Mouse (Mus musculus): ENCODE results near the gene Dynlt1b. TPM values are rescaled to one million over a fixed set of nuclear protein-coding genes. Genes with fewer than 3 reads are reported as not detected.
"Not testable (repeated sequence)": the region's sequence is repeated elsewhere in the genome, so short reads cannot be mapped to it uniquely, and the experiment has no call there.

Gene Dynlt1b
- polyA plus RNA-seq, 1 experiment, result 232 TPM

GRCm38 (mm10) chr17:6448293-6448692, 18.4 kb downstream of the Dynlt1b start:
- H3K4me3 ChIP-seq (ENCODE audit: insufficient read depth, poor library complexity, severe bottlenecking); H3K79me3 ChIP-seq (ENCODE audit: low read depth); H3ac ChIP-seq (ENCODE audit: control insufficient read depth, insufficient read length, low read depth); H3K79me2 ChIP-seq (ENCODE audit: control insufficient read depth, insufficient read depth); H3K27me3 ChIP-seq (ENCODE audit: control insufficient read depth, insufficient read depth, insufficient read length); H3K36me3 ChIP-seq (ENCODE audit: control insufficient read depth, insufficient read depth): not testable (repeated sequence)

- H3K79me2 ChIP-seq (ENCODE audit: control insufficient read depth, insufficient read depth); H3K27me3 ChIP-seq (ENCODE audit: control insufficient read depth, insufficient read depth, insufficient read length): not testable (repeated sequence)
Observed at GRCm38 (mm10) chr17:6449166-6449565, 19.3 kb downstream of the Dynlt1b start.

DNA sequence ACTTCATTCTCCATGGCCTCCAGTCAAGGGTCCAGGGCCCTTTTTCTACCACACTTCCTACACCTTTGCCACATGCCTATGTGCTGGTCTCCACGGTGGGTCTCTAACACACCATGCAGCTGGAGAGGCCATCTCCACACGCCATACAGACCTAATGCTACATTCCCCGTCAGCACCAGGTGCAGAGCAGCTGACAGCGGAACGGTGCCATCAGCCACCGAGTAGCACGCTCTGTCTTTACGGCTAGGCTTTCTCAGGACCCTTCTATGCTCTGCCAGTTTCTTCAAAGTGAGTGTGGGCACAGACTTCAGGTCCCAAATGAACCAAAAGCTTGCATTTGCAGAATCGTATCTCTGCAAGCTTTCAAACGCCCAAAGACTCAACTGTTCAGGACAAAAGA, 21.3 kb downstream of the Dynlt1b start:
- H3K4me3 ChIP-seq (ENCODE audit: insufficient read depth, poor library complexity, severe bottlenecking); H3K36me3 ChIP-seq (ENCODE audit: control insufficient read depth, insufficient read depth); H3K79me2 ChIP-seq (ENCODE audit: control insufficient read depth, insufficient read depth); H3ac ChIP-seq (ENCODE audit: control insufficient read depth, insufficient read length, low read depth); H3K27me3 ChIP-seq (ENCODE audit: control insufficient read depth, insufficient read depth, insufficient read length); H3K79me3 ChIP-seq (ENCODE audit: low read depth): not testable (repeated sequence)

More at GRCm38 (mm10) chr17:6449166-6449565, 19.3 kb downstream of the Dynlt1b start:
- not testable (repeated sequence) for H3K36me3 ChIP-seq (ENCODE audit: control insufficient read depth, insufficient read depth); H3ac ChIP-seq (ENCODE audit: control insufficient read depth, insufficient read length, low read depth); H3K79me3 ChIP-seq (ENCODE audit: low read depth); H3K4me3 ChIP-seq (ENCODE audit: insufficient read depth, poor library complexity, severe bottlenecking)

GRCm38 (mm10) chr17:6452689-6453088, 22.8 kb downstream of the Dynlt1b start:
- not testable (repeated sequence) for H3K79me3 ChIP-seq (ENCODE audit: low read depth); H3K36me3 ChIP-seq (ENCODE audit: control insufficient read depth, insufficient read depth); H3ac ChIP-seq (ENCODE audit: control insufficient read depth, insufficient read length, low read depth); H3K27me3 ChIP-seq (ENCODE audit: control insufficient read depth, insufficient read depth, insufficient read length); H3K79me2 ChIP-seq (ENCODE audit: control insufficient read depth, insufficient read depth); H3K4me3 ChIP-seq (ENCODE audit: insufficient read depth, poor library complexity, severe bottlenecking)

- not testable (repeated sequence) for H3K79me2 ChIP-seq (ENCODE audit: control insufficient read depth, insufficient read depth); H3ac ChIP-seq (ENCODE audit: control insufficient read depth, insufficient read length, low read depth); H3K27me3 ChIP-seq (ENCODE audit: control insufficient read depth, insufficient read depth, insufficient read length); H3K36me3 ChIP-seq (ENCODE audit: control insufficient read depth, insufficient read depth); H3K4me3 ChIP-seq (ENCODE audit: insufficient read depth, poor library complexity, severe bottlenecking); H3K79me3 ChIP-seq (ENCODE audit: low read depth)
Observed at GRCm38 (mm10) chr17:6454703-6455102, 24.8 kb downstream of the Dynlt1b start.

DNA sequence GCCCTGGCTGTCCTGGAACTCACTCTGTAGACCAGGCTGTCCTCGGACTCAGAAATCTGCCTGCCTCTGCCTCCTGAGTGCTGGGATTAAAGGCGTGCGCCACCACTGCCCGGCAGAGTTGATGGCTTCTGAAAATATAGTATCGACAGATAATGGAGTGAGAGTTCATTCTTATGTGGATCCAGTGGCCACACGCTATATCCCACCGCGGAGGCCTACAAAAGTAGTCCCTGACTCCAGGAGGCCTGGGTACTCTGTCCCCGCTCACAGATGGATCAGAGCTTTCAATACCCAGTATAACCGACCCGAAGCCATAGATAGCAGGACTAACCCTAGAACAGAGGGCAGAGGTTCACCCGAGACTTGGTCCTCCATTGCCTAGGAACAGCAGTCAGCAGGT, 26.0 kb downstream of the Dynlt1b start:
- not testable (repeated sequence) for H3K79me3 ChIP-seq (ENCODE audit: low read depth); H3K27me3 ChIP-seq (ENCODE audit: control insufficient read depth, insufficient read depth, insufficient read length); H3ac ChIP-seq (ENCODE audit: control insufficient read depth, insufficient read length, low read depth); H3K4me3 ChIP-seq (ENCODE audit: insufficient read depth, poor library complexity, severe bottlenecking); H3K36me3 ChIP-seq (ENCODE audit: control insufficient read depth, insufficient read depth); H3K79me2 ChIP-seq (ENCODE audit: control insufficient read depth, insufficient read depth)

GRCm38 (mm10) chr17:6456614-6457402, 26.9 kb downstream of the Dynlt1b start:
- not testable (repeated sequence) for H3K79me2 ChIP-seq (ENCODE audit: control insufficient read depth, insufficient read depth); H3ac ChIP-seq (ENCODE audit: control insufficient read depth, insufficient read length, low read depth)

GRCm38 (mm10) chr17:6461083-6461595, 31.2 kb downstream of the Dynlt1b start:
- H3K4me3 ChIP-seq (ENCODE audit: insufficient read depth, poor library complexity, severe bottlenecking); H3ac ChIP-seq (ENCODE audit: control insufficient read depth, insufficient read length, low read depth); H3K27me3 ChIP-seq (ENCODE audit: control insufficient read depth, insufficient read depth, insufficient read length); H3K79me2 ChIP-seq (ENCODE audit: control insufficient read depth, insufficient read depth); H3K36me3 ChIP-seq (ENCODE audit: control insufficient read depth, insufficient read depth); H3K79me3 ChIP-seq (ENCODE audit: low read depth): not testable (repeated sequence)

More at GRCm38 (mm10) chr17:6456614-6457402, 26.9 kb downstream of the Dynlt1b start:
- H3K4me3 ChIP-seq (ENCODE audit: insufficient read depth, poor library complexity, severe bottlenecking); H3K79me3 ChIP-seq (ENCODE audit: low read depth); H3K27me3 ChIP-seq (ENCODE audit: control insufficient read depth, insufficient read depth, insufficient read length); H3K36me3 ChIP-seq (ENCODE audit: control insufficient read depth, insufficient read depth): not testable (repeated sequence)

DNA sequence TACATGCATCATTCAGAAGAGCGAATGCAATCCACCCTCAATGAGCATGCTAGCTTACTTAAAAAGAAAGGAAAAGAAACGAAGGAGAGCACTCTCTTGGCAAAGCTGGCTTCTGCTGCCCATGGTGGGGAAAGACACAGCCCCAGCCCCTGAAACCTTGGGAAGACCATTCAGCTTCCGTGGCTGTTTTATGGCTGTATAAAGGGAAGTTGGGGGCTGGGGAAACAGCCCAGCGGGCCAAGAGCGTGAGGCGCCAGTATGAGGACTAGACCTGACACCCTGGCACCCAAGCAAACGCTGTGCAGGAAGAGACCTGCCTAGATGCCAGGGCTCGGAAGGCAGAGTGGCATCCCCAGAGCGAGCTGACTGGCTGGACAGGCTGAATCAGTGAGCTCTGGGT, 35.8 kb downstream of the Dynlt1b start:
- not testable (repeated sequence) for H3K36me3 ChIP-seq (ENCODE audit: control insufficient read depth, insufficient read depth); H3K4me3 ChIP-seq (ENCODE audit: insufficient read depth, poor library complexity, severe bottlenecking); H3ac ChIP-seq (ENCODE audit: control insufficient read depth, insufficient read length, low read depth); H3K27me3 ChIP-seq (ENCODE audit: control insufficient read depth, insufficient read depth, insufficient read length); H3K79me2 ChIP-seq (ENCODE audit: control insufficient read depth, insufficient read depth); H3K79me3 ChIP-seq (ENCODE audit: low read depth)

- H3K79me3 ChIP-seq (ENCODE audit: low read depth); H3K27me3 ChIP-seq (ENCODE audit: control insufficient read depth, insufficient read depth, insufficient read length); H3ac ChIP-seq (ENCODE audit: control insufficient read depth, insufficient read length, low read depth): not testable (repeated sequence)
Observed at GRCm38 (mm10) chr17:6467638-6468461, 37.9 kb downstream of the Dynlt1b start.

GRCm38 (mm10) chr17:6470031-6470430, 40.1 kb downstream of the Dynlt1b start:
- not testable (repeated sequence) for H3K4me3 ChIP-seq (ENCODE audit: insufficient read depth, poor library complexity, severe bottlenecking); H3K27me3 ChIP-seq (ENCODE audit: control insufficient read depth, insufficient read depth, insufficient read length); H3K36me3 ChIP-seq (ENCODE audit: control insufficient read depth, insufficient read depth); H3K79me3 ChIP-seq (ENCODE audit: low read depth); H3ac ChIP-seq (ENCODE audit: control insufficient read depth, insufficient read length, low read depth)
- H3K79me2 ChIP-seq (ENCODE audit: control insufficient read depth, insufficient read depth), result peaks cover 29% of the 10 kb centered on the region

More at GRCm38 (mm10) chr17:6467638-6468461, 37.9 kb downstream of the Dynlt1b start:
- H3K36me3 ChIP-seq (ENCODE audit: control insufficient read depth, insufficient read depth); H3K4me3 ChIP-seq (ENCODE audit: insufficient read depth, poor library complexity, severe bottlenecking): not testable (repeated sequence)
- H3K79me2 ChIP-seq (ENCODE audit: control insufficient read depth, insufficient read depth), result peaks cover 13% of the 10 kb centered on the region
